Mouse (Mus musculus): ENCODE results near the gene Lmbr1l. TPM values are rescaled to one million over a fixed set of nuclear protein-coding genes. Genes with fewer than 3 reads are reported as not detected.

Lmbr1l gene
- total and polyA plus RNA-seq, 3 experiments, result 23.4 to 30.4 (median 27.9) TPM

- H3K79me2 ChIP-seq (replicated peaks; ENCODE audit: control insufficient read depth, extremely low read depth, insufficient read depth, poor library complexity, severe bottlenecking), result peaks cover 11% of the 10 kb centered on the region; the same call in 1 of the 2 replicates
- H3K36me3 ChIP-seq (replicated peaks in 1 of 2; ENCODE audit: control insufficient read depth in 1 of 2, insufficient read depth in 1 of 2, low read length in 1 of 2), result peaks cover 9 to 32% of the 10 kb centered on the region in 2 experiments
- H3K27ac ChIP-seq (ENCODE audit: insufficient read depth, low read depth), result no peak overlapping the region
- no peak overlapping the region for H3K4me2 ChIP-seq (ENCODE audit: insufficient read depth, low read depth, poor library complexity, severe bottlenecking)
- H3K27me3 ChIP-seq (replicated peaks), result no peaks in the 10 kb centered on the region
- TF ChIP-seq HCFC1 (IDR thresholded peaks at IDR 0.05; ENCODE audit: low read depth, low read length) (no peak), UBTF (IDR thresholded peaks at IDR 0.05; ENCODE audit: low read depth, low read length) (no peak), GABPA (IDR thresholded peaks at IDR 0.05; ENCODE audit: insufficient replicate concordance, low read depth, low read length) (no peak), JUND (conservative IDR thresholded peaks at IDR 0.05; ENCODE audit: low read depth, low read length) (0 out of 2 replicates have a peak, but pooled peaks have one; percentile 16), ZC3H11A (IDR thresholded peaks at IDR 0.05; ENCODE audit: low read depth, low read length) (no peak; the same call in 1 of the 2 replicates), MAX (IDR thresholded peaks at IDR 0.05; ENCODE audit: low read length) (no peak), SMC3 (IDR thresholded peaks at IDR 0.05; ENCODE audit: low read depth, low read length) (peak; percentile 69), MAZ (IDR thresholded peaks at IDR 0.05; ENCODE audit: low read depth, low read length) (no peak), E2F4 (IDR thresholded peaks at IDR 0.05; ENCODE audit: insufficient replicate concordance, low read depth, low read length) (no peak), USF2 (conservative IDR thresholded peaks at IDR 0.05; ENCODE audit: low read depth, low read length) (no peak), TCF12 (IDR thresholded peaks at IDR 0.05; ENCODE audit: low read depth, low read length) (no peak), BHLHE40 (IDR thresholded peaks at IDR 0.05; ENCODE audit: low read depth, low read length) (no peak), KAT2A (IDR thresholded peaks at IDR 0.05; ENCODE audit: insufficient replicate concordance, low read length) (no peak), MXI1 (IDR thresholded peaks at IDR 0.05; ENCODE audit: low read depth, low read length) (no peak), NRF1 (IDR thresholded peaks at IDR 0.05; ENCODE audit: low read depth, low read length) (no peak), PAX5 (IDR thresholded peaks at IDR 0.05; ENCODE audit: low read length) (no peak), NELFE (IDR thresholded peaks at IDR 0.05; ENCODE audit: low read depth, low read length) (no peak), USF1 (IDR thresholded peaks at IDR 0.05; ENCODE audit: low read depth, low read length) (no peak), IRF4 (IDR thresholded peaks at IDR 0.05; ENCODE audit: low read depth, low read length) (0 out of 2 replicates have a peak, but pooled peaks have one; percentile 18), EP300 (IDR thresholded peaks at IDR 0.05; ENCODE audit: low read length) (no peak), RCOR1 (conservative IDR thresholded peaks at IDR 0.05; ENCODE audit: low read depth, low read length) (no peak), ETS1 (conservative IDR thresholded peaks at IDR 0.05; ENCODE audit: low read depth, low read length) (no peak), JUN (IDR thresholded peaks at IDR 0.05; ENCODE audit: insufficient read depth, low read depth, low read length) (no peak), POLR2A (IDR thresholded peaks at IDR 0.05; ENCODE audit: low read depth, low read length) (no peak), MYC (IDR thresholded peaks at IDR 0.05; ENCODE audit: low read depth, low read length) (peak; percentile 53; the same call in 1 of the 2 replicates), ZKSCAN1 (IDR thresholded peaks at IDR 0.05; ENCODE audit: borderline replicate concordance, low read depth, low read length) (no peak), SIN3A (IDR thresholded peaks at IDR 0.05; ENCODE audit: low read length) (peak; percentile 68; the same call in 1 of the 2 replicates), POLR2AphosphoS2 (IDR thresholded peaks at IDR 0.05; ENCODE audit: low read depth, low read length) (no peak), TBP (conservative IDR thresholded peaks at IDR 0.05; ENCODE audit: low read depth, low read length) (no peak), CTCF (conservative IDR thresholded peaks at IDR 0.05 in 1 of 2, IDR thresholded peaks at IDR 0.05 in 1 of 2; ENCODE audit: low read depth in 2 of 2, low read length in 2 of 2) (peak; percentile 91 to 98), MAFK (IDR thresholded peaks at IDR 0.05; ENCODE audit: insufficient replicate concordance, low read length) (no peak), MEF2A (IDR thresholded peaks at IDR 0.05; ENCODE audit: borderline replicate concordance, low read depth, low read length) (no peak), RAD21 (IDR thresholded peaks at IDR 0.05; ENCODE audit: low read depth, low read length) (peak; percentile 79), ELF1 (IDR thresholded peaks at IDR 0.05; ENCODE audit: low read depth, low read length) (no peak), ZMIZ1 (IDR thresholded peaks at IDR 0.05; ENCODE audit: low read depth, low read length) (no peak), ZNF384 (IDR thresholded peaks at IDR 0.05; ENCODE audit: low read depth, low read length) (peak; percentile 85), CHD2 (IDR thresholded peaks at IDR 0.05; ENCODE audit: low read length) (no peak), CHD1 (IDR thresholded peaks at IDR 0.05; ENCODE audit: low read depth, low read length) (no peak)
- no peak overlapping the region for H3K9ac ChIP-seq (ENCODE audit: insufficient read depth, low read depth)
- DNase-seq (ENCODE audit: extremely low read depth), result peak; percentile 86
- no peak overlapping the region for H3K4me3 ChIP-seq (replicated peaks in 1 of 3; ENCODE audit: low read depth in 2 of 3, low read length in 2 of 3, poor library complexity in 1 of 3)
- H3K4me1 ChIP-seq (ENCODE audit: control insufficient read depth in 1 of 2, insufficient read depth in 2 of 2), result peaks cover 7 to 32% of the 10 kb centered on the region in 2 experiments
- in situ Hi-C loops (cut with MboI; ENCODE audit: low pct_ligation_motif_present, low pct_unique_long_range_greater_than_20kb, low sequenced_read_pairs) (no loop called here), dilution Hi-C loops (cut with MboI; ENCODE audit: extremely low pct_ligation_motif_present, extremely low pct_unique_long_range_greater_than_20kb, low sequenced_read_pairs) (no loop called here)
- no peaks in the 10 kb centered on the region for H3K9me3 ChIP-seq (replicated peaks; ENCODE audit: low read length)
Observed at GRCm38 (mm10) chr15:98877331-98877730, 40.7 kb downstream of the Lmbr1l start.

Measured in CH12.LX (cell line).